Mouse (Mus musculus): ENCODE data around the gene L3mbtl1. TPM values are rescaled to one million over a fixed set of nuclear protein-coding genes. Genes with fewer than 3 reads are reported as not detected.
A peak's percentile ranks its signal among the peaks of the same experiment; 100 is the strongest.

L3mbtl1 gene
- total RNA-seq (2015) (not detected in 2 replicates), total RNA-seq (2017) (not detected in 2 replicates)

DNA sequence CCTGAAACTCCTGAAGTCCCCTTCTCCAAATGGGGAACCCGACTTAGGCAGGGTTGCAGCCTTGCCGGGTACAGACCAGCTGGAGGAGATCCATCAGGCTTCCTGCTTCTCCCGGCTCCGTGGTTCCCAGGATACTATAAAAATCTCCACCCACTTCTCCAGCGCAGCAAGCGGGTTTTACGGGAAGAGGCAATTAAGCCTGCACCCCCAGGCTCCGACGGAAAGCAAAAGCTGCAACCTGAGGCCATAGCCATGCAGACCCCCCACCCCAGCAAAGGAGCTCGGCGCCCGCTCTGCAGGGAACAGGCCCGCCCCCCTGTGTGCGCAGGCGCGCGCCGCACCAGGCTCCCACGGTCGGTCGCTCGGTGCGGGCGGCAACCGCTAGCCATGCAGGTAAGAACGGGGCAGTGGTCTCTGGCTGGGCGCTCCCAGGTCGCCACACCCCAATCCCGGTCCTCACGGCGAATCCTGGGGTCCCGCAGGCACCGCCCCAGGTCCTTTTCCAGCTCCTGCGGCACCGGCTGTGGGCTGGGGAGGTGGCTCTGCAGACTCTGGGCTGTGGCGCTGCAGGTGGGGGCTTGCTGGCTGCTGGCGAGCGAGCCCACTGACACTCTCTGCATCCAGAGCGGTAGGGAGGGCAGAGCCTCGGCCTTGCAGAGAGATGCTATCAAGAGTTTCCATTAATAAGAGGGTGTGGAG, at the start of gene L3mbtl1:
L3mbtl1 (plus strand) TSS at position 325 of the 699 bp plus-strand sequence.
- ATAC-seq (replicated peaks; ENCODE audit: poor library complexity) = peak; percentile 23

DNA sequence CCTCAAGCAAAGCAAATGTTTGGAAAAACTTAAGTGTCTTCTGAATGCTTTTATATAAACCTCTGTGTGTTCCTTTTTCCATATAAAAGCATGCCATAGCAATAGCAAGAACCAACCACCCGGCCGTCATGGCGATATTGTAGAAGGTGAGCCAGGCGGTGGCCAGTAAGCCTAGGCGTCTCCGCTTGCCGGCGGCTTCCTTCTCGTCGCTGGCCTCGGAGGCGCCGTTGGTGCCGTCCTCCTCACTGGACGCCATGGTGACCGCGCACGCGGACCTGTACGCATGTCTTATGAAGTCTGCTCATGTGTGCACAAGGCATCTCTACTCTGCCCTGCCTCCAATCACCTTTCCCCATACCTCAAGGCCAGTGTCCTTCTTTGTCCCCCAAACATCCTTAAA, 44.0 kb upstream of the L3mbtl1 start:
- peak; percentile 63 for ATAC-seq (replicated peaks; ENCODE audit: poor library complexity)

DNA sequence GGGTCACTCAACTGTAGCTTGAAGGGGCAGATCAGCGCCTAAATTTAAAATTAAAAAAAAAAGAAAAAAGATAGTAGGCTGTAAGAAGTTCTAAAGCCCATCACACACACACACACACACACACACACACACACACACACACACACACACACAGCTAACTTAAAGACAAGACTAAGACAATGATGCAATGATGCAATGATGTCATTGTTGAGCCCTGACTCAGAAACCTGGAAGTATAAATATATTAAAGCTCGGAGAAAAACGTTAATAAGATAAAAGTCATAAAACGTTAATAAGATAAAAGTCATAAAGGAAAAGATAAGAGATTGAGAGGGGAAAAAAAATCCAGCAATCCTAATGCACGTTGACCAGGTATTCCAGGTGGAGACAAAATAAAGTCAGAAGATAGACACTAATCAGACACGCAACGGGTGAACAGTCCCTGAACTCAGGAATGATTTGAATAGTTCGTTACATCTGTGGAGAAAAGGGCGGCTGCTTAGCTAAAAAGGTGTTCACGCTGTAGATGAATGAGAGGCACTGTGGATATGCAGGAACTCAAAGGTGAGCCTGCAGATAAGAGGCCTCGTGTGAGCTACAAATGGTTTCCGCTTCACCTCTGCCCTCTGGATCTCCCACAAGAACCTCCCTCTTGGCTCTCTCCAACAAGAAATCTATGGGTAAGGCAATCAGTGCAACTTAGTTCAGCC, 43.2 kb upstream of the L3mbtl1 start:
- ATAC-seq (replicated peaks; ENCODE audit: poor library complexity) = no peak

DNA sequence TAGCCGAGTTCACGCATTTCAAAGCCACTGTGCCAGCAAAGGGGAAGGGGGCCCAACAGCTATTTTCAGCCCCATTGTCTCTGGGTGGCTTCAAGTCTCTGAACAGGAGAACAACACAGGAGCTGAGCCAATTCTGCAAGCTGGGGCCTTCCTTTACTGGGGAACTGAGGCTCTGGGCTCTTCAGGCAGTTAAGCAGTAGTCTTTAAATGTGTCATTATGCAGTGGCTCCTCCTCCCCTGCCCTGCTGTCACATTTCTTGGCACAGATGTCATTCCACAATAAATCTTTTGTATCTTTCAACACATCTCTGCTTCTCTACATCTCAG, 42.7 kb upstream of the L3mbtl1 start:
- no peak for ATAC-seq (replicated peaks; ENCODE audit: poor library complexity)

DNA sequence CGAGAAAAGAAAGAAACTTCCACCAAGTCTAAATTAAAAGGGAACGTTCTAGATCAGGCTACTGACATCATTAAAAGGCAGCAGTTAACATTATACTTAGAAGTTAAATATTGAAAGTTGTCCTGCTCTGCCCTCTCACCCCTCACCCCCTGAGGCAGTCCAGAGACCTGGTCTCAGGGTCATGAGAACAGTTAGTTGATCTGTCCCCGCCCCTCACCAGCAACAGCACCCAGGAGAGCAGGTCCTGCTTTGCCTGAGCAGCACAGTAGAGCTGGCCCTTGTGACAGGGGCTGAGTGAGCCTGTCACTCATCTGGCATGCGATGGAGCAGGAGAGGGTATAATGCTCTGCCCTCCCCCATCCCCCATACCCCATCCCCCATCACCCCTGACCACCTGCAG, 37.4 kb upstream of the L3mbtl1 start:
- ATAC-seq (replicated peaks; ENCODE audit: poor library complexity) = no peak

DNA sequence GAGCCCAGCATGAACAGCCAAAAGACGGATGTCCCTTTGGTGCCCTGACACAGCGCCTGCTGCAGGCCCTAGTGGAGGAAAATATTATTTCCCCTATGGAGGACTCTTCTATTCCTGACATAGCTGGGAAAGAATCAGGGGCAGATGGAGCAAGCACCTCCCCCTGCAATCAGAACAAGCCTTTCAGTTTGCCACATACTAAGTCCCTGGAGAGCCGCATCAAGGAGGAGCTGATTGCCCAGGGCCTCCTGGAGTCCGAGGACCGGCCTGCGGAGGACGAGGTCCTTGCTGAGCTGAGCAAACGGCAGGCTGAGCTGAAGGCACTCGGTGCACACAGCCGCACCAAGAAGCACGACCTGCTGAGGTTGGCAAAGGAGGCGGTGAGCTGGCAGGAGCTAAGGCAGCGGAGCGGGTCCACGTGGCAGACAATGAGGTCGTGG, 35.2 kb upstream of the L3mbtl1 start:
- ATAC-seq (replicated peaks; ENCODE audit: poor library complexity) = no peak

DNA sequence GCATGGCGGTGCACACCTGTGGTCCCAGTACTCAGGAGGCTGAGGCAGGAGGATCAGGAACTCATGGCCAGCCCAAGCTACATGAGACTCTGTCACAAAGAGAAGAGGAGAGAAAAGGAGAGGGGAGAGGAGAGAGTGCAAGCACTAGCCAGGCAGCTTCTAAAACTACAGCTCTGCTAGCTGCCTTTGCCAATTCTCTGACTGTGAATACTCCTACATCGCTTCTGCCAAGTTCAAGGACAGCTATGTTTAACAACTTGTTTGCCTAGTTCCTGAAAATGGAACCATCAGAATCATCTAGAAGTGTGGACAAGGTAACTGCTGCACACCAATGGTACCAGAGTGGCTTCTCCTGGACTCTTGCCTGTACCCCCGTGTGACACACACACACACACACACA, 29.2 kb upstream of the L3mbtl1 start:
- no peak for ATAC-seq (replicated peaks; ENCODE audit: poor library complexity)

DNA sequence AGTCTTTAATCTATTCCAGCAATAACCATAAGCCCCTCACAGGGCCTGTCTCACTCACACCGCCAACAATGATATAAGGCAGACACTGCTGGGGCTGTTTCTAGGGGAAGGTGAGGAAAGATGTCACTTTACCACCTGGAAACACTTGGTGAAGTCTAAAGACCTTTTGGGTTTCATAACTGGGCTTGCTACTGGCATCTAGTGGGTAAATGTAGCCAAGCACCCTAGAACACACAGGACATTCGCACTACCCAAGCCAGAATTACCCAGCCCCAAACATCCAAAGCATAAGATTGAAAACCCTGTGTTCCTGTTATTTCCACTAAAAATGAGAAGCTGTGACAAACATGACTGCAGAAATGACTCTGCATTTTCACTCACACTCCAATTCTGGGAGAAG, 28.8 kb upstream of the L3mbtl1 start:
- ATAC-seq (replicated peaks; ENCODE audit: poor library complexity) = peak; percentile 42

DNA sequence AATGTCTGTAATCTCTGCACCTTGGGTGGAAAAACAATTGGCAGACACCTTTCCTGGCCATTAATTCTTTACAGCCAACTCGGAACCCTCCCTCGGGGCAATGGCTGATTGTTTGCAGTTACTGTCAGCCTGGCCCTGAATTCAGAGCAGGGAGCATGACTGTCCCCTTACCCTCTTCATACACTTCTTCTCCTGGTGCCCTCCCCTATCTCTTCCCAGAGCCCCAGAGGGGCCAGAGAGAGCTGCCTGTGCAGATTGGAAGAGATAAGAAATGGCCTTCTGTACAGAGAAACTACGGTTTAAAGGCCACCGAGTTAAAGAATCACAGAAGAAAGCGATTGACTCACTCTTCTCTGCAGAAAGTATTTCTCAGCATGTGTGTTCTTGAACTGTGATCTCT, 23.3 kb upstream of the L3mbtl1 start:
- ATAC-seq (replicated peaks; ENCODE audit: poor library complexity) = no peak

DNA sequence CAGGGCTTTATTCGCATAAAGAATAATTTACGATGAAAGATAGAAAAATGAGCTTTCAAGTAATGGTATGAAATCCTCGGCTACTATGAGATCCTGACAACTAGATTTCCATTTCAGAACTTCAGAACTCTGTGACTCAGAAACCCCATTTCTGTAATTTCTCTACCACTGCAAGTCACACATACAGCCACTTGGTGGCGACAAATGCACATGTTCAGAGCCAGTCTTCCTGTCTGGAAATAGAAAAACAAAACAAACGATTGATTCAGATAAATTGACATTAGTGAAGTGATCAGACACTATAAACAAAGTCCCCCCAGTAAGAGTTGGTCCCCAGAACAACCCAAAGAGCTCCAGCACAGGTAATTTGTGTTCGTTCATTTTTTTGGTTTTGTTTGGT, 21.1 kb upstream of the L3mbtl1 start:
- peak; percentile 96 for ATAC-seq (replicated peaks; ENCODE audit: poor library complexity)

DNA sequence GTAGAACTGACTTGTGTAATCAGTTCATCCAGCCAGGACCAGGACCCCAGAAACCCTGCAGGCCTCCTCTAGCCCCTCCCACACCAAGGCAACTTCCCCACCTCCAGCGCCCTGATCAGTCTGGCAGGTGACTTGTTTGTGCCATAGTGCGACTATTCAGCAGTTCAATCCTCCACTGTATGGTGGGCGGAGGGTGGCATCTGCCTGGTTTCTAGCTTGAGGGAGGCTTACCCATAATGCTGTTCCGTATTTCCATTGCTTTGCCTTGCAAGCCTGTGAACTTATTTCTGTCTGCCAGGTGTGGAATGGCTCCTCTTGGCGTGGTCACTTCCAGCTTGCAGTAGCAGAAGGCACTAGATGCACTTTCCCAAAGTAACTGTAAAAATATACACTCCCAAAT, 20.4 kb upstream of the L3mbtl1 start:
- 0 out of 2 replicates have a peak, but pooled peaks have one; percentile 29 for ATAC-seq (replicated peaks; ENCODE audit: poor library complexity)

DNA sequence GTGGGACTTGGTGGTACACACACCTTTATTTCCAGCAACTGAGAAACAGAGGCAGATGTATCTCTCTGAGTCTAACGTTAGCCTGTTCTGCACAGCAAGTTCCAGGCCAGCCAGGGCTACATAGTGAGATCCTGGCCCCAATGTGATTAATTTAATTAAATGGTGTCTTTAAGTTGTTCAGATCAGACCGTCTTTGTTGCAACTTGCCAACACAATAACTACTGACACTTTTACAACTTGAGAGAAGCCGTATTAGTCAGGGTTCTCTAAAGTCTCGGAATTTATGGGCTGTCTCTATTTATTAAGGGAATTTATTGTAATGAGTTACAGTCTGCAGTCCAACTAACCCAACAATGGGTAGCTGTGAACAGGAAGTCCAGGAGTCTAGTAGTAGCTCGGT, 19.1 kb upstream of the L3mbtl1 start:
- ATAC-seq (replicated peaks; ENCODE audit: poor library complexity) = no peak

DNA sequence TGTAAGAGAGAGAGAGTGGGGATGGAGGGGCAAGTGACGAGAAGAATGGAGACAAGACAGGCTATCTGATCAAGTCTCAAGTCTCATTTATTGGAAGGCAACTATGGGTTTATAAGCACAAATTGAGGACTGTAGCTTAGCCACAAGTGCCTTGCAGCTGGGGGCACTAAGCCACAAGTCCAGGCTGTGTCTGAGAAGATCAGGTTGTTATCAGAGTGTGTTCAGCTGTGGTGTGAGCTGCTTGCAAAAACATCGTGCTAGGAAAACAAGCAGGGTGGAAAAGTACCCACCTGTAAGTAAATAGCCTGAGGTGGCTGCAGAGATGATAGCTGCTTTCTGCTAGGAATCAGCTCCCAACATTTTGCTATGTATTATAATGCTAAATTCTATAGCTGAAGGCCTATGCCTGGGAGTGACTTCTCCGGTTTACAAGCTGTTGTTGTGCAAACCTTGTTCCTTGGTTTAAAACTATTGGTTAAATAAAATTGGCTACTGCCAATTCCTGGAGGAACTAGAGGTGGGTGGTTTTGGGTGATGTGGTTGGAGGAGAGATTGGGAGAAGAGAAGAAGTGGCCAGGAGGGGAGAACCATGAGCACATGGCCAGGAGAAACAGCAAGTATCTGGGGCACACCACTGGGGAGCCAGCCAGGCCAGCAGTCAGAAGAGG, 15.2 kb upstream of the L3mbtl1 start:
- ATAC-seq (replicated peaks; ENCODE audit: poor library complexity) = peak; percentile 15; the same call in 1 of the 2 replicates

DNA sequence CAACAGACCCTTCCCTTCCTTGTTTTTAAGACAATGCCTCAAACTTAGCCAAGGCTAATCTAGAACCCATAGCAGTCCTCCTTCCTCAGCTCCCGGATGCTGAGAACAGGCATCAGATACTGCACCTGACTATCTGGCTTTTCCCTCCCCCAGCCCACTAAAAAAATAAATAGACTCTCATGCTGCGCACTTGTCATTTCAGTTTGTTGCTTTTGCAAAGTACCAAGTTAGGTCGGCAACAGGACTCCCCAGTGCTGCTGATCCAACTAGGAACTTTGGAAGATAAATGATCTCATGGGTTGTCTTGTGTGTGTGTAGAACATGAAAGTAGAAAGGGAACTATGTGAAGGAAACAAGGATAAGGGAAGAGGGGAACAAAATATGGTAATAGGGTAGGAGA, 13.6 kb upstream of the L3mbtl1 start:
- ATAC-seq (replicated peaks; ENCODE audit: poor library complexity) = no peak

DNA sequence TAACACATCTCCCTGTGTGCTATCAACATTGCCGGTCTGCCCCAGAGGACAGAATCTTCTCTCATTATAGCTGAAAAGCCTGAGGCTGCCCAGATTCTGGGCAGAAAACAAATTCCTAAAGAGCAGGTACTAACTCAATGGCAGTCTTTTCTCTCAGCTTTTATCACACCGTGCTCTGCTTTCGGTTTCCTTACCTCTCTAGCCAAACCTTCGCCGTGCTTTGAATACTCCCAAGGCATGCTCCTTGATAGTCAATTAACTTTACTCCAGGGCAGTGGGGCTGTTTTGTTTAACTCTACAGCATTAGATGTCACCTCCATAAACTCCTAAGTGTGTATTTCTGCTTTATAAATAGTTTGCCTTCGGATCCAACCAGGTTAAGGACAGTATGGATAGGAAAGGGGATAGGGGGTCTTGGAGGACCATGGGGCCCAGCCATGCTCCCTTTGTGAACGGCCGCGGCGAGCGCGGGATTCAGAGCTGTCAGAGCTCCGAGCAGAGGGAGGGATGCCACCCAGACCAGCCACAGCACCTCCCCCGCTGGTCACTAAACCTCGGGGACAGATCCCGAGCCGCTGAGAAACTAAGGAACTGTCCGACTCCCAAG, 12.7 kb upstream of the L3mbtl1 start:
- ATAC-seq (replicated peaks; ENCODE audit: poor library complexity) = peak; percentile 10; the same call in 1 of the 2 replicates

DNA sequence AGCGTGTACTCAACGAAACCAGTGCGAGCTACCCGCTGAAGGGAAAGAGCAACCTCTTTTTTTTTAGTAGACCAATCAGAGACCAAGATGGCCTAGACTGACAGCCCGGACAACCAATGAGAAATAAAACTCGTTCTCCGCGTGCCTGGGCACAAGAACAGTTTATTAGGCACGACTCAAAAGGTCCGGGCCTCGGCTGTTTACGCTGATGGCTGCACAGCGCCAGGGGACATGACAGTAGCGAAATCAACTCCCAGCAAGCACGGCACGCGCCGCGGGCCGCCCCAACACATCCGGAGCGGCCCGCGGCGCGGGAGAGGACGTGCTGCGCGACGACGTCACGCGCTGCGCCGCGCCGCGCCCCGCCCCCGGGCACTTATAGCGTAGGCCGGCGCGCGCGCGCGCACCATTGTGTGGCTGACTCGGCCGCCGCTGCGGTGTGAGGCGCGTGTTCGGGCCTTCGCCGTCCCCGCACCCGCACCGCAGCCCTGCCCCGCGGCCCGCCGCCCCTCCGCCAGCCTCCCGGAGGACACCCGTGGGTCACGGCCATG, 12.1 kb upstream of the L3mbtl1 start, which contains the start of gene Srsf6:
Srsf6 (plus strand) TSS at position 406 of the 551 bp plus-strand sequence.
- peak; percentile 65 for ATAC-seq (replicated peaks; ENCODE audit: poor library complexity)

DNA sequence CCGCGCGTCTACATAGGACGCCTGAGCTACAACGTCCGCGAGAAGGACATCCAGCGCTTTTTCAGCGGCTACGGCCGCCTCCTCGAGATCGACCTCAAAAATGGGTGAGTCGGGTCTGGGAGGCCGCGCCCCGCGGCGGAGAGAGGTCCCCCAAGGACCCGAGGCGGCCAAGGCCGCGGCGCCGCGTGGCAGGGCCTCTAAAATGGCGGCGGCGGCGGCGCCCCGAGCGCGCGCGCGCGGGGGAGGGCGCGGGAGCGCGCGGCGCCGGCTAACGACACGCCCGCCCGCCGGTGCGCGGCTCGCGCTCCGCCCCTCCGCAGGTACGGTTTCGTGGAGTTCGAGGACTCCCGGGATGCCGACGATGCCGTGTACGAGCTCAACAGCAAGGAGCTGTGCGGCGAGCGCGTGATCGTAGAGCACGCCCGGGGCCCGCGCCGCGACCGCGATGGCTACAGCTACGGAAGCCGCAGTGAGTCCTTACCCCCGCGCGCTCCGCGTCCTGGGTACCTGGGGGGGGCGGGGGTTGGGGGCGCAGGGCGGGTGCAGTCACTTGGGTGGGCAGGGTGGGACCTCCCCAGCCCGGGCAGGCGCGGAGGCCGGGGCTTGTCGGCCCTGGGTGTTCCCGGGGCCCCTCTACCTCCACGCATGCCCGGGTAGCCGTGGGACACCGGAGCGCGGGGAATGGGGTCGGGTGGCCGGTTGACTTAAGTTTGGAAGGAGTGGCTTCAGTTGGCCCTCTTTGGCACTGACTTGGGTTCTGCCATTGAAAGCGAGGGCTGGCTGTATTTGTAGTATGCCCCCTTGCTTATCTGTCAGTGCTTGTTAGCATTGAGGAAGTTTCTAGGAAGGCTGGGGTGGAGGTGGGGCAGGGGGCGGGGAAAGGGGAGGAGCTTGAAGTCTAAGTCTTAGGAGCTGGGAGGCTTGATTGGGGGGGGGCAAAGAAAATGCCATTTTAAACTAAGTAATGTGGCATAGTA, 11.3 kb upstream of the L3mbtl1 start:
- ATAC-seq (replicated peaks; ENCODE audit: poor library complexity) = peak; percentile 53

DNA sequence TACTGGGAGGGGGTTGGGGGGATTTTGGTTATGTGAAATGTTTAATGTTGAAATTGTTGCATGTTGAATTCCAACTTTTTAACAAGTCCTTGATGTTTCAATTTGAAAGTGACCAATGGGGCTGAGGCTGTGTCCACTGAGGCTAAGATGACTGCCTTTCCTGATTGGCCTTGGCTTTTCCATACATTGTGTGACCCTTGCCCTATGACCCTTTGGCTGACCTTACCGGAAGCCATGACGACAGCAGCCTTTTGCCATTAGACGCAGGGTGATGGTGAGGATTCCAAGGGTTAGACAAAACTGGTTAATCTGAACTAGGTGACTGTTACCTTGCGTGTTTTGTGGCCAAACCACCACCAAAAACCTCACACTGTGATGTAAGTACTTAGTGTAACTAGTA, 10.6 kb upstream of the L3mbtl1 start:
- ATAC-seq (replicated peaks; ENCODE audit: poor library complexity) = no peak

DNA sequence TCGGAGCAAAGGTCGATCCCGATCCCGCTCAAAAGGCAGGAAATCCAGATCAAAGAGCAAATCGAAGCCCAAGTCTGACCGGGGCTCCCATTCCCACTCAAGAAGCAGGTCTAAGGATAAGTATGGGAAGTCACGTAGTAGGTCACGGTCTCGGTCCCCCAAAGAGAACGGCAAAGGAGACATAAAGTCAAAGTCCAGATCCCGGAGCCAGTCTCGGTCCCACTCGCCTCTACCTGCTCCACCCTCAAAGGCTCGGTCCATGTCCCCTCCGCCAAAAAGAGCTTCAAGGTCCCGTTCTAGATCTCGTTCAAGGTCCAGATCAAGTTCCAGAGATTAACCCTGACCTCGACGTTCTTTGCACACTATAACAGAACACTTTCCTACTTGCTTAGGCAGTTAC, 8.9 kb upstream of the L3mbtl1 start:
- ATAC-seq (replicated peaks; ENCODE audit: poor library complexity) = no peak

DNA sequence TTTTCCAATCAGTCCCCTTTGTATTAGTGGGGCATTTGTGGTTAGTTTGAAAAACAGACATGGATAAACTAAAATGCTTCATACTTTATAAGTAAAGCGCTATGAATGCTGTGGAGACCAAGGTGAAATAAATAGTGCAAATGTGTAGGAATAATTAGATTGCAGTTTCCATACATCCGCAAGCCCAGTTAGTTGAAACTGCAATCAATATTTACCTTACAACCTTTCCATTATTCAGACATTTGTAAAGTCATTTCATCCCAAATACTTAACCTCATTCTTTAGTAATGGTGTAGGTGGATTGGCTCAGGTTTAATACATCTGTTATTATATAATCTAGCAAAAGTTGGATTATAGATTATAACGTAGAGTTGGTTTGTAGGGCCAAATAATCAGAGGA, 7.6 kb upstream of the L3mbtl1 start:
- ATAC-seq (replicated peaks; ENCODE audit: poor library complexity) = no peak
